Mouse (Mus musculus): ENCODE data around the gene Npy. TPM values are rescaled to one million over a fixed set of nuclear protein-coding genes. Genes with fewer than 3 reads are reported as not detected.

The Npy gene
- polyA plus RNA-seq, 1 experiment = 1.4 TPM

DNA sequence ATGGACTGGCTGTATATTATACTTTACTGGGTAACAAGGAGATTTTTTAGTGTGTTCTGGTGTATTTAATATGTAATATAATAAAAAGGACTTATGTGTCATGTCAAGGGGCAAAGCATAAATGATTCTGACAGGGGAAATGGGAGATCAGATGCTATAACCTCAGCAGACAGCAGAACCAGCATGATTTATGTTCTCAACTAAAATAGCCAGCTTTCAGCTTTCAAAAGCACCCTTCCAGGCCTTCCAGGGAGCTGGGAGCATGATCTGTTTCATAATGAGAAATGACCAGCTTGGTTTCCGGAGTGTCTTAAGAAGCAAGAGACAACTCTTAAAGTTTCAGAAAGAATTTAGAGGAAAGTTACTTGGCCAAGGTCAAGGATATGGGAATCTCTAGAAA, 51.0 kb downstream of the Npy start:
- 82% methylated on average over 1 of the region's 1 CpGs for WGBS
- no peak overlapping the region for H3K27ac ChIP-seq (ENCODE audit: control insufficient read depth, insufficient read depth, low read length)
- TF ChIP-seq POLR2A (IDR thresholded peaks at IDR 0.05; ENCODE audit: control insufficient read depth, extremely low read depth, insufficient read depth, low read length, poor library complexity) (no peak), CTCF (IDR thresholded peaks at IDR 0.05; ENCODE audit: borderline replicate concordance, control insufficient read depth, extremely low read depth, insufficient read depth, low read length, poor library complexity) (no peak)
- DNase-seq = no peak
- H3K4me3 ChIP-seq (ENCODE audit: control insufficient read depth, insufficient read depth, low read length) = no peak overlapping the region
- H3K4me1 ChIP-seq (replicated peaks; ENCODE audit: control insufficient read depth, insufficient read depth, low read length) = no peaks in the 10 kb centered on the region
- no peaks in the 10 kb centered on the region for H3K36me3 ChIP-seq (ENCODE audit: control insufficient read depth, insufficient read depth, low read length)
- H3K27me3 ChIP-seq (ENCODE audit: control insufficient read depth, insufficient read depth, low read length) = no peaks in the 10 kb centered on the region

DNA sequence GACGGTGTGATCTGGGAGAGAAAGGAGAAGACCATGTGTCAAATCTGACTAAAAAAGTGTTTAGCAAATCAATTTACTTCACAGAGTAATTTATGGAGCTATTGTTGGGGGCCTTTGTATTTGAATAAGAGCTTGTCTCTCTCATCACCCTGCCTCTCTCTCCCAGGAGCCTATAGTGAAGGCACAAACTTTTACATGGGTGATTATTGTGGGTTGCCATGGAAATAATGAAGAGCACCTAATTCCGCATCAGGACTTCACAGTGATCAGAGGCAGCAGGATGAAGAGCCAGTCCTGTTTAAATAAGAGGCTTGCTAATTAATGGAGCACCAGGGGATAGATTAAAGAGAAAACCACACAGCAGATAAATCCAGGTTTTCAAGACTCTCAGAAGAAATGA, 52.6 kb downstream of the Npy start:
- 96% methylated on average over 2 of the region's 2 CpGs for WGBS
- no peaks in the 10 kb centered on the region for H3K36me3 ChIP-seq (ENCODE audit: control insufficient read depth, insufficient read depth, low read length)
- no peak for DNase-seq
- H3K4me1 ChIP-seq (replicated peaks; ENCODE audit: control insufficient read depth, insufficient read depth, low read length) = no peaks in the 10 kb centered on the region
- H3K27ac ChIP-seq (ENCODE audit: control insufficient read depth, insufficient read depth, low read length) = no peak overlapping the region
- H3K4me3 ChIP-seq (ENCODE audit: control insufficient read depth, insufficient read depth, low read length) = no peak overlapping the region
- H3K27me3 ChIP-seq (ENCODE audit: control insufficient read depth, insufficient read depth, low read length) = no peaks in the 10 kb centered on the region
- TF ChIP-seq CTCF (IDR thresholded peaks at IDR 0.05; ENCODE audit: borderline replicate concordance, control insufficient read depth, extremely low read depth, insufficient read depth, low read length, poor library complexity) (no peak), POLR2A (IDR thresholded peaks at IDR 0.05; ENCODE audit: control insufficient read depth, extremely low read depth, insufficient read depth, low read length, poor library complexity) (no peak)

DNA sequence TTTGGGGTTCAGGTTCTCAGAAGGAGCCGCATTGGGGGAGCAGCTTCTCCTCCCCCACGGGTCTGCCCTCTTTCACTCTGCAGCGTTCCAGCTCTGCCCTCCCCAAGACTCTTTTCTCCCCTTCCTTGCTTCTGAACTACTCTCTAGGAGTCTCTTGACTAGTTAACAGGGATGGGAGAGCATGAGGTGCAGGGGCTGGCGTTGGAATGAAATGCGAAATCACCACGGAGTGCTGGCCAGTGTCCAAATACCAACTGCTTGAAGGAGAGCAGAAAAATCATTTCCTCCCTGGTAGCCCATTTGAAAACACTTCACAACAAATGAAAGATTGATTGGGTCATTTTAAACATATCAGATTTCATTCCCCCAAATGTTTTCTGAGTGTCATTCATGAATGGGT, 53.3 kb downstream of the Npy start:
- no peak for DNase-seq
- H3K4me1 ChIP-seq (replicated peaks; ENCODE audit: control insufficient read depth, insufficient read depth, low read length) = no peaks in the 10 kb centered on the region
- H3K36me3 ChIP-seq (ENCODE audit: control insufficient read depth, insufficient read depth, low read length) = no peaks in the 10 kb centered on the region
- no peaks in the 10 kb centered on the region for H3K27me3 ChIP-seq (ENCODE audit: control insufficient read depth, insufficient read depth, low read length)
- WGBS = 69% methylated on average over 6 of the region's 6 CpGs
- no peak overlapping the region for H3K4me3 ChIP-seq (ENCODE audit: control insufficient read depth, insufficient read depth, low read length)
- no peak for TF ChIP-seq POLR2A (IDR thresholded peaks at IDR 0.05; ENCODE audit: control insufficient read depth, extremely low read depth, insufficient read depth, low read length, poor library complexity)
- TF ChIP-seq CTCF (IDR thresholded peaks at IDR 0.05; ENCODE audit: borderline replicate concordance, control insufficient read depth, extremely low read depth, insufficient read depth, low read length, poor library complexity) = no peak
- H3K27ac ChIP-seq (ENCODE audit: control insufficient read depth, insufficient read depth, low read length) = no peak overlapping the region
